In the genomic region with DNA sequence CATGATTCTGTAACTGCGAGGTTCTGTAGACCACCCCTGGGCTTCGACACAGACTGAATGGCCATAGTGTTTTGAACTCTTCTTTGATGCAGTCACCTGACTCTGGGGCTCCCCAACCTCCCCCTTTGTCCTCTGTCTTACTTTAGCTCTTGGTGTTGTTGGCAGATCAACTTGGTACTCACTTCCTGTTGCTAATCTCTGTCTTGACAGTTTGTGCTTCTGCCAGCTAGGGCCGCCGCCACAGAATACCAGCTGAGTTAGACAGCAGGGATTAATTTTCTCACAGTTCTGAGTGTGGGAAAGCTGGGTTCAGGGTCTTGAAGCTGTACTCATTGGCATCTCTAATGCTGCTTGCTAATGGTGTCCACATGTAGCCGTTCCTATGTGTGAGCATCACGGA, we compare ENCODE assay signal across 16 mouse cellular contexts.
DNase-seq lines count a peak whose midpoint lies in the region; ATAC-seq and TF ChIP-seq lines count a peak whose summit lies in the region.
"Had no signal": no experiment of that assay in that cellular context is flagged by ENCODE, and none has a peak within 500 bp of the region (broad histone marks: within the 10 kb centered on the region; RNA-seq: fewer than 3 reads in every experiment).

No protein-coding gene starts in this region.

- ATAC-seq in hematopoietic stem cell, adult 5-6 weeks (replicated peaks in 1 of 2; ENCODE audit: insufficient read depth in 1 of 2, low FRiP score in 2 of 2, low TSS enrichment in 1 of 2, low read depth in 1 of 2, poor library complexity in 2 of 2, severe bottlenecking in 2 of 2): peak; percentile 30 to 75; a peak in 2 of 4 replicates
- ATAC-seq: forebrain, postnatal 0 days; liver, embryonic 12.5 days had no signal

- TF ChIP-seq CTCF in brain, embryonic 14.5 days (IDR thresholded peaks at IDR 0.05; ENCODE audit: borderline replicate concordance, extremely low read depth, insufficient read depth, insufficient read length): no peak

- TF ChIP-seq POLR2A in brain, embryonic 14.5 days (IDR thresholded peaks at IDR 0.05; ENCODE audit: borderline replicate concordance, extremely low read depth, insufficient read depth, insufficient read length, poor library complexity, severe bottlenecking): no peak

- DNase-seq in embryo, embryonic 10.5 days (ENCODE audit: low spot score): peak; percentile 11
- no peak for DNase-seq in embryo, embryonic 11 days
- peak; percentile 6 for DNase-seq in kidney, postnatal 14 days
- DNase-seq in kidney, adult 18-20 months: no peak
- peak; percentile 23 for DNase-seq in brain, embryonic 14.5 days (ENCODE audit: low read depth)
- DNase-seq in adrenal gland, adult 2 months: no peak
- no peak for DNase-seq in frontal cortex, postnatal 14 days (ENCODE audit: low spot score in 2 of 2)
- DNase-seq: adrenal gland, postnatal 36 days; cerebellum, adult 9-11 months; forebrain, postnatal 0 days; gastrocnemius, adult 2 months; kidney, adult 9 months; right cerebral cortex, postnatal 25 days; thymus, postnatal 36 days had no signal

Comparison
In these comparisons a context has a peak if more than half of its experiments do, and no peak if none do; other contexts are left out.
1. DNase-seq: peak in embryo, embryonic 10.5 days (single experiment), kidney, postnatal 14 days (single experiment) and brain, embryonic 14.5 days (single experiment); none in embryo, embryonic 11 days (single experiment), kidney, adult 18-20 months (single experiment), adrenal gland, adult 2 months (single experiment) and frontal cortex, postnatal 14 days (0 of 2).